In genomic region chr15:86109650-86110211, GRCm38 (mm10) we compare ENCODE assay signal across 10 mouse cellular contexts. TPM values are rescaled to one million over a fixed set of nuclear protein-coding genes. Genes with fewer than 3 reads are reported as not detected.
A peak's percentile ranks its signal among the peaks of the same experiment; 100 is the strongest.
DNase-seq lines count a peak whose midpoint lies in the region; ATAC-seq and TF ChIP-seq lines count a peak whose summit lies in the region.
"Had no signal": no experiment of that assay in that cellular context is flagged by ENCODE, and none has a peak within 500 bp of the region (broad histone marks: within the 10 kb centered on the region; RNA-seq: fewer than 3 reads in every experiment).

No protein-coding gene starts in this region.

- peaks cover 18% of the 10 kb centered on the region for H3K4me1 ChIP-seq in forebrain, embryonic 14.5 days (ENCODE audit: control insufficient read depth, insufficient read depth, low read length)
- peaks cover 39% of the 10 kb centered on the region for H3K4me1 ChIP-seq in forebrain, embryonic 12.5 days
- peaks cover 66% of the 10 kb centered on the region for H3K4me1 ChIP-seq in neural tube, embryonic 13.5 days (replicated peaks)
- peaks cover 78% of the 10 kb centered on the region for H3K4me1 ChIP-seq in heart, postnatal 0 days (ENCODE audit: control insufficient read depth, insufficient read depth)
- H3K4me1 ChIP-seq in hindbrain, embryonic 14.5 days (replicated peaks; ENCODE audit: control insufficient read depth, insufficient read depth, low read length): peaks cover 24% of the 10 kb centered on the region

- peak overlapping the region; percentile 14; the same call in 1 of the 2 replicates for H3K27ac ChIP-seq in forebrain, embryonic 14.5 days (ENCODE audit: low read depth, low read length)
- H3K27ac ChIP-seq in forebrain, embryonic 12.5 days: no peak overlapping the region
- peak overlapping the region; percentile 9; the same call in 1 of the 2 replicates for H3K27ac ChIP-seq in neural tube, embryonic 13.5 days (replicated peaks)
- H3K27ac ChIP-seq in heart, postnatal 0 days (ENCODE audit: low read depth): peak overlapping the region; percentile 94
- no peak overlapping the region for H3K27ac ChIP-seq in hindbrain, embryonic 14.5 days
- H3K27ac ChIP-seq: limb, embryonic 13.5 days had no signal

- no peak overlapping the region for H3K4me2 ChIP-seq in forebrain, embryonic 14.5 days (ENCODE audit: low read length)
- H3K4me2 ChIP-seq in forebrain, embryonic 12.5 days: no peak overlapping the region
- no peak overlapping the region for H3K4me2 ChIP-seq in neural tube, embryonic 13.5 days
- H3K4me2 ChIP-seq in heart, postnatal 0 days (ENCODE audit: low read depth, low read length): peak overlapping the region; percentile 38
- H3K4me2 ChIP-seq in hindbrain, embryonic 14.5 days (replicated peaks): no peak overlapping the region
- H3K4me2 ChIP-seq: limb, embryonic 13.5 days had no signal

- no peak for ATAC-seq in forebrain, embryonic 14.5 days
- ATAC-seq in forebrain, embryonic 12.5 days (ENCODE audit: low FRiP score): no peak
- no peak for ATAC-seq in neural tube, embryonic 13.5 days (ENCODE audit: low read depth)
- ATAC-seq in heart, postnatal 0 days (ENCODE audit: insufficient read depth, low read depth): peak; percentile 72
- no peak for ATAC-seq in hindbrain, embryonic 14.5 days (ENCODE audit: low FRiP score)

- WGBS in forebrain, embryonic 14.5 days: 77% methylated on average over 8 of the region's 8 CpGs
- 92% methylated on average over 8 of the region's 8 CpGs for WGBS in forebrain, embryonic 12.5 days
- WGBS in neural tube, embryonic 13.5 days: 85% methylated on average over 8 of the region's 8 CpGs
- WGBS in heart, postnatal 0 days: 28% methylated on average over 8 of the region's 8 CpGs
- 78% methylated on average over 8 of the region's 8 CpGs for WGBS in hindbrain, embryonic 14.5 days

- H3K9me3 ChIP-seq in forebrain, embryonic 14.5 days (replicated peaks; ENCODE audit: control insufficient read depth, low read length): no peaks in the 10 kb centered on the region
- no peaks in the 10 kb centered on the region for H3K9me3 ChIP-seq in forebrain, embryonic 12.5 days
- no peaks in the 10 kb centered on the region for H3K9me3 ChIP-seq in neural tube, embryonic 13.5 days
- no peaks in the 10 kb centered on the region for H3K9me3 ChIP-seq in heart, postnatal 0 days (replicated peaks; ENCODE audit: control insufficient read depth, low read length)
- H3K9me3 ChIP-seq in hindbrain, embryonic 14.5 days (ENCODE audit: control insufficient read depth, low read length): no peaks in the 10 kb centered on the region
- H3K9me3 ChIP-seq: limb, embryonic 13.5 days had no signal

- no peak for DNase-seq in forebrain, embryonic 14.5 days (ENCODE audit: low spot score)
- DNase-seq in neural tube, embryonic 10.5 days (ENCODE audit: extremely low spot score, low spot score): no peak
- peak; percentile 90 for DNase-seq in heart, postnatal 0 days (ENCODE audit: low spot score)
- DNase-seq in telencephalon, adult 2 months (ENCODE audit: low read depth, low spot score): peak; percentile 48
- no peak for DNase-seq in T-cell, adult 2 months (ENCODE audit: low spot score)
- no peak for DNase-seq in hindbrain, embryonic 14.5 days (ENCODE audit: low spot score)
- DNase-seq: gastrocnemius, postnatal 25 days had no signal

- no peak for TF ChIP-seq CTCF in heart, postnatal 0 days (IDR thresholded peaks at IDR 0.05; ENCODE audit: low read depth)

- no peak overlapping the region for H3K4me3 ChIP-seq in forebrain, embryonic 14.5 days (ENCODE audit: low read depth, low read length)
- no peak overlapping the region for H3K4me3 ChIP-seq in forebrain, embryonic 12.5 days (replicated peaks)
- no peak overlapping the region for H3K4me3 ChIP-seq in neural tube, embryonic 13.5 days
- H3K4me3 ChIP-seq in heart, postnatal 0 days (ENCODE audit: low read depth, low read length): no peak overlapping the region
- no peak overlapping the region for H3K4me3 ChIP-seq in hindbrain, embryonic 14.5 days (replicated peaks; ENCODE audit: low read length)
- H3K4me3 ChIP-seq: limb, embryonic 13.5 days had no signal

- 0 out of 2 replicates have a peak, but pooled peaks cover 8% of the 10 kb centered on the region for H3K36me3 ChIP-seq in forebrain, embryonic 14.5 days (ENCODE audit: control insufficient read depth, insufficient read depth, low read length)
- H3K36me3 ChIP-seq in forebrain, embryonic 12.5 days (replicated peaks): no peaks in the 10 kb centered on the region
- peaks cover 3% of the 10 kb centered on the region; the same call in 1 of the 2 replicates for H3K36me3 ChIP-seq in neural tube, embryonic 13.5 days
- no peaks in the 10 kb centered on the region for H3K36me3 ChIP-seq in heart, postnatal 0 days (replicated peaks; ENCODE audit: control insufficient read depth, insufficient read depth, low read length)
- peaks cover 4% of the 10 kb centered on the region; the same call in 1 of the 2 replicates for H3K36me3 ChIP-seq in hindbrain, embryonic 14.5 days (replicated peaks; ENCODE audit: control insufficient read depth, insufficient read depth)

- TF ChIP-seq EP300 in heart, postnatal 0 days (IDR thresholded peaks at IDR 0.05; ENCODE audit: low read depth): peak; percentile 79; the same call in 1 of the 2 replicates

- 0 out of 2 replicates have a peak overlapping the region, but pooled peaks have one; percentile 21 for H3K9ac ChIP-seq in forebrain, embryonic 14.5 days (ENCODE audit: low read length)
- no peak overlapping the region for H3K9ac ChIP-seq in forebrain, embryonic 12.5 days
- H3K9ac ChIP-seq in neural tube, embryonic 13.5 days: no peak overlapping the region
- peak overlapping the region; percentile 30; the same call in 1 of the 2 replicates for H3K9ac ChIP-seq in heart, postnatal 0 days (replicated peaks; ENCODE audit: low read depth, low read length)
- no peak overlapping the region for H3K9ac ChIP-seq in hindbrain, embryonic 14.5 days
- H3K9ac ChIP-seq: limb, embryonic 13.5 days had no signal

- H3K27me3 ChIP-seq in forebrain, embryonic 14.5 days (replicated peaks; ENCODE audit: control insufficient read depth, insufficient read depth, low read length): no peaks in the 10 kb centered on the region
- H3K27me3 ChIP-seq in forebrain, embryonic 12.5 days: no peaks in the 10 kb centered on the region
- H3K27me3 ChIP-seq in neural tube, embryonic 13.5 days: no peaks in the 10 kb centered on the region
- H3K27me3 ChIP-seq in heart, postnatal 0 days (ENCODE audit: control insufficient read depth, insufficient read depth, low read length): no peaks in the 10 kb centered on the region
- no peaks in the 10 kb centered on the region for H3K27me3 ChIP-seq in hindbrain, embryonic 14.5 days (ENCODE audit: control insufficient read depth, insufficient read depth, low read length)
- H3K27me3 ChIP-seq: limb, embryonic 13.5 days had no signal

RNA-seq across cellular contexts. Expression of gene Gramd4, which starts 52.2 kb away (rescaled TPM):
- polyA plus RNA-seq in forebrain, embryonic 14.5 days (2014; fragmentation: Nextera tagmentation; extraction: Ambion mirVana): 20.7 and 28.0 TPM in 2 replicates
- 33.4 and 36.6 TPM in 2 replicates for polyA plus RNA-seq in forebrain, embryonic 12.5 days (2016; fragmentation: Nextera tagmentation; extraction: Ambion mirVana)
- 32.5 TPM in 2 replicates for polyA plus RNA-seq in neural tube, embryonic 13.5 days (2015; fragmentation: Nextera tagmentation; extraction: Ambion mirVana)
- total RNA-seq in heart, postnatal 0 days (2014; rRNA removed; ENCODE audit: low replicate concordance): 31.8 and 35.0 TPM in 2 replicates
- 15.4 and 16.2 TPM in 2 replicates for polyA plus RNA-seq in heart, postnatal 0 days (2015; fragmentation: Nextera tagmentation; extraction: Ambion mirVana)
- polyA plus RNA-seq in hindbrain, embryonic 14.5 days (2014; fragmentation: Nextera tagmentation; extraction: Ambion mirVana): 22.2 and 24.9 TPM in 2 replicates

Comparison
In these comparisons a context has a peak if more than half of its experiments do, and no peak if none do; other contexts are left out.
1. H3K27ac ChIP-seq: peak in forebrain, embryonic 14.5 days (single experiment), neural tube, embryonic 13.5 days (single experiment) and heart, postnatal 0 days (single experiment); none in forebrain, embryonic 12.5 days (single experiment) and hindbrain, embryonic 14.5 days (single experiment).
2. H3K9ac ChIP-seq: peak in forebrain, embryonic 14.5 days (single experiment) and heart, postnatal 0 days (single experiment); none in forebrain, embryonic 12.5 days (single experiment), neural tube, embryonic 13.5 days (single experiment) and hindbrain, embryonic 14.5 days (single experiment).
3. DNase-seq: peak in heart, postnatal 0 days (single experiment) and telencephalon, adult 2 months (single experiment); none in forebrain, embryonic 14.5 days (single experiment), neural tube, embryonic 10.5 days (single experiment), T-cell, adult 2 months (single experiment) and hindbrain, embryonic 14.5 days (single experiment).